Mouse (Mus musculus): ENCODE data around the gene Gipc3. TPM values are rescaled to one million over a fixed set of nuclear protein-coding genes. Genes with fewer than 3 reads are reported as not detected.

The Gipc3 gene
- polyA plus RNA-seq, 1 experiment from 2014 or later, result 0.04 TPM

- H3K27ac ChIP-seq (ENCODE audit: low read depth, low read length), result no peak overlapping the region
- no peaks in the 10 kb centered on the region for H3K4me1 ChIP-seq (replicated peaks; ENCODE audit: control insufficient read depth, insufficient read depth, low read length)
- 0 out of 2 replicates have a peak overlapping the region, but pooled peaks have one; percentile 21 for H3K4me2 ChIP-seq (replicated peaks; ENCODE audit: low read depth)
- H3K9me3 ChIP-seq (ENCODE audit: control insufficient read depth), result no peaks in the 10 kb centered on the region
- no peak overlapping the region for H3K9ac ChIP-seq (ENCODE audit: low read depth, low read length)
- peaks cover 13% of the 10 kb centered on the region; the same call in 1 of the 2 replicates for H3K36me3 ChIP-seq (ENCODE audit: control insufficient read depth, insufficient read depth)
- WGBS, result 12% methylated on average over 9 of the region's 9 CpGs
- no peak for ATAC-seq
- H3K4me3 ChIP-seq (ENCODE audit: low read depth, low read length), result no peak overlapping the region
- no peak for TF ChIP-seq CTCF (IDR thresholded peaks at IDR 0.05; ENCODE audit: low read depth)
- H3K27me3 ChIP-seq (replicated peaks; ENCODE audit: control insufficient read depth, insufficient read depth, low read length), result no peaks in the 10 kb centered on the region
Observed at GRCm38 (mm10) chr10:81351678-81352291, 8.7 kb upstream of the Gipc3 start.

GRCm38 (mm10) chr10:81350351-81351063 lies 7.4 kb upstream of the Gipc3 start, which contains the start of gene Hmg20b:
Hmg20b (minus strand) TSS chr10:81350480.
- Histone ChIP-seq H3K4me3 (ENCODE audit: low read depth, low read length) (peak within 1 kb of the TSS; percentile 76), H3K4me2 (replicated peaks; ENCODE audit: low read depth) (peak within 1 kb of the TSS; percentile 90), H3K9me3 (ENCODE audit: control insufficient read depth) (no peaks in the 10 kb centered on the region), H3K36me3 (ENCODE audit: control insufficient read depth, insufficient read depth) (peaks cover 13% of the 10 kb centered on the region; the same call in 1 of the 2 replicates), H3K9ac (ENCODE audit: low read depth, low read length) (peak within 1 kb of the TSS; percentile 73), H3K27ac (ENCODE audit: low read depth, low read length) (peak within 1 kb of the TSS; percentile 75), H3K27me3 (replicated peaks; ENCODE audit: control insufficient read depth, insufficient read depth, low read length) (no peaks in the 10 kb centered on the region), H3K4me1 (replicated peaks; ENCODE audit: control insufficient read depth, insufficient read depth, low read length) (no peaks in the 10 kb centered on the region)
- WGBS, result under 1% methylated on average over 54 of the region's 54 CpGs
- peak; percentile 92 for ATAC-seq
- TF ChIP-seq CTCF (IDR thresholded peaks at IDR 0.05; ENCODE audit: low read depth), result peak; percentile 93

- no peak for ATAC-seq
- Histone ChIP-seq H3K36me3 (ENCODE audit: control insufficient read depth, insufficient read depth) (peaks cover 13% of the 10 kb centered on the region; the same call in 1 of the 2 replicates), H3K4me3 (ENCODE audit: low read depth, low read length) (peak overlapping the region; percentile 76), H3K9ac (ENCODE audit: low read depth, low read length) (peak overlapping the region; percentile 73), H3K9me3 (ENCODE audit: control insufficient read depth) (no peaks in the 10 kb centered on the region), H3K27me3 (replicated peaks; ENCODE audit: control insufficient read depth, insufficient read depth, low read length) (no peaks in the 10 kb centered on the region), H3K27ac (ENCODE audit: low read depth, low read length) (peak overlapping the region; percentile 75), H3K4me2 (replicated peaks; ENCODE audit: low read depth) (peak overlapping the region; percentile 90), H3K4me1 (replicated peaks; ENCODE audit: control insufficient read depth, insufficient read depth, low read length) (no peaks in the 10 kb centered on the region)
- TF ChIP-seq CTCF (IDR thresholded peaks at IDR 0.05; ENCODE audit: low read depth), result no peak
- WGBS, result under 1% methylated on average over 28 of the region's 29 CpGs
Observed at GRCm38 (mm10) chr10:81349961-81350350, 6.9 kb upstream of the Gipc3 start.

GRCm38 (mm10) chr10:81349146-81349545 lies 6.1 kb upstream of the Gipc3 start:
- H3K4me2 ChIP-seq (replicated peaks; ENCODE audit: low read depth), result peak overlapping the region; percentile 90
- no peak for TF ChIP-seq CTCF (IDR thresholded peaks at IDR 0.05; ENCODE audit: low read depth)
- no peaks in the 10 kb centered on the region for H3K27me3 ChIP-seq (replicated peaks; ENCODE audit: control insufficient read depth, insufficient read depth, low read length)
- no peaks in the 10 kb centered on the region for H3K9me3 ChIP-seq (ENCODE audit: control insufficient read depth)
- ATAC-seq, result no peak
- no peaks in the 10 kb centered on the region for H3K4me1 ChIP-seq (replicated peaks; ENCODE audit: control insufficient read depth, insufficient read depth, low read length)
- WGBS, result 4% methylated on average over 12 of the region's 12 CpGs
- peaks cover 13% of the 10 kb centered on the region; the same call in 1 of the 2 replicates for H3K36me3 ChIP-seq (ENCODE audit: control insufficient read depth, insufficient read depth)
- H3K27ac ChIP-seq (ENCODE audit: low read depth, low read length), result no peak overlapping the region; the same call in 1 of the 2 replicates
- peak overlapping the region; percentile 76 for H3K4me3 ChIP-seq (ENCODE audit: low read depth, low read length)
- H3K9ac ChIP-seq (ENCODE audit: low read depth, low read length), result 0 out of 2 replicates have a peak overlapping the region, but pooled peaks have one; percentile 73

- peak; percentile 70 for TF ChIP-seq CTCF (IDR thresholded peaks at IDR 0.05; ENCODE audit: low read depth)
- peaks cover 14% of the 10 kb centered on the region for H3K27me3 ChIP-seq (replicated peaks; ENCODE audit: control insufficient read depth, insufficient read depth, low read length)
- no peaks in the 10 kb centered on the region for H3K4me1 ChIP-seq (replicated peaks; ENCODE audit: control insufficient read depth, insufficient read depth, low read length)
- peaks cover 13% of the 10 kb centered on the region; the same call in 1 of the 2 replicates for H3K36me3 ChIP-seq (ENCODE audit: control insufficient read depth, insufficient read depth)
- ATAC-seq, result peak; percentile 46
- peak overlapping the region; percentile 27; the same call in 1 of the 2 replicates for H3K4me3 ChIP-seq (ENCODE audit: low read depth, low read length)
- H3K27ac ChIP-seq (ENCODE audit: low read depth, low read length), result no peak overlapping the region
- H3K9ac ChIP-seq (ENCODE audit: low read depth, low read length), result 0 out of 2 replicates have a peak overlapping the region, but pooled peaks have one; percentile 13
- H3K4me2 ChIP-seq (replicated peaks; ENCODE audit: low read depth), result peak overlapping the region; percentile 67
- WGBS, result 13% methylated on average over 55 of the region's 55 CpGs
- H3K9me3 ChIP-seq (ENCODE audit: control insufficient read depth), result no peaks in the 10 kb centered on the region
Observed at GRCm38 (mm10) chr10:81346453-81347067, 3.5 kb upstream of the Gipc3 start.

GRCm38 (mm10) chr10:81345162-81345534 lies 2.1 kb upstream of the Gipc3 start:
- Histone ChIP-seq H3K4me3 (ENCODE audit: low read depth, low read length) (no peak overlapping the region), H3K4me1 (replicated peaks; ENCODE audit: control insufficient read depth, insufficient read depth, low read length) (0 out of 2 replicates have a peak, but pooled peaks cover 2% of the 10 kb centered on the region), H3K27me3 (replicated peaks; ENCODE audit: control insufficient read depth, insufficient read depth, low read length) (peaks cover 14% of the 10 kb centered on the region), H3K9ac (ENCODE audit: low read depth, low read length) (no peak overlapping the region), H3K27ac (ENCODE audit: low read depth, low read length) (no peak overlapping the region), H3K36me3 (ENCODE audit: control insufficient read depth, insufficient read depth) (peaks cover 13% of the 10 kb centered on the region; the same call in 1 of the 2 replicates), H3K9me3 (ENCODE audit: control insufficient read depth) (no peaks in the 10 kb centered on the region), H3K4me2 (replicated peaks; ENCODE audit: low read depth) (no peak overlapping the region)
- no peak for TF ChIP-seq CTCF (IDR thresholded peaks at IDR 0.05; ENCODE audit: low read depth)
- ATAC-seq, result no peak
- WGBS, result 85% methylated on average over 4 of the region's 4 CpGs

All from intestine, postnatal 0 days (tissue).